Mouse (Mus musculus): ENCODE results near the gene Lsmem1.

DNA sequence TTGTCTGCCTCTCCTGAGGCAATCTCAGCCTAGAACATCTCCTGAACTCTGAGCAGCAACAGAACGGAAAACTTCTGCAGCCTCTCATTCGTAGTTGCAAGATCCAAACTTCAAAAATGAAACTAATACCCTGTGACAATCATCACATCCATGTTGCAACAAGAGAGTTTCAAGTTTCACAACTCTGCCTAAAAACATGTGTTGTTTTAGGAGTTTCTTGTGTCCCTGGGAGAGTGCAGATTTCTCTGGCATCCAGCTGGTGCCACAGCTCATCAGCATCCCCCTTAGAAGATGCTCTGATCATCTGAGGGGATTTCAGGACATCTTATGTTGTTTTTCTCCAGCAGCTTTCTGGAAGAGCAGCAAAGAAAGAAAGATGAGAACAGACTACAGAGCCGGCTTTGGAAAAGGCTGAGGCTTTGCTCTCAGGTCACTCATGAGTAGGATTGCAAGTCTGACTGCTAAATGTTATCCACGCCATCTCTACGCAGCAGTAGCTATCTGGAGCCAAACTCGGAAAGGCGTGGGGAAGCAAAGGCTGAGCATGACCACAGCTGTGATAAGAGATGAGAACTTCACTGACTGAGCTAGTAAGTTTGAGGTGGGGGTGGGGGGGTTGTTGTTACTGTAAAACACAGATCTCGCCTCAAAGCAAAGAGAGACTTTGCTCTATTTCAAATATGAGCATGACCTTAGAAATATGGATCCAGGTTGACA is 46.8 kb downstream of the Lsmem1 start:
- TF ChIP-seq CTCF (IDR thresholded peaks at IDR 0.05; ENCODE audit: control insufficient read depth, insufficient read depth, low read length) (no peak), POLR2A (IDR thresholded peaks at IDR 0.05; ENCODE audit: borderline replicate concordance, control insufficient read depth, low read depth, low read length) (no peak)
